Mouse (Mus musculus): ENCODE data around the gene Endou. TPM values are rescaled to one million over a fixed set of nuclear protein-coding genes. Genes with fewer than 3 reads are reported as not detected.

Endou gene
- under 1 TPM; 0.49 to 0.60 TPM for total RNA-seq (2021)
- long read RNA-seq, experiment 1, result 0 reads
- long read RNA-seq, experiment 2, result 0 reads

DNA sequence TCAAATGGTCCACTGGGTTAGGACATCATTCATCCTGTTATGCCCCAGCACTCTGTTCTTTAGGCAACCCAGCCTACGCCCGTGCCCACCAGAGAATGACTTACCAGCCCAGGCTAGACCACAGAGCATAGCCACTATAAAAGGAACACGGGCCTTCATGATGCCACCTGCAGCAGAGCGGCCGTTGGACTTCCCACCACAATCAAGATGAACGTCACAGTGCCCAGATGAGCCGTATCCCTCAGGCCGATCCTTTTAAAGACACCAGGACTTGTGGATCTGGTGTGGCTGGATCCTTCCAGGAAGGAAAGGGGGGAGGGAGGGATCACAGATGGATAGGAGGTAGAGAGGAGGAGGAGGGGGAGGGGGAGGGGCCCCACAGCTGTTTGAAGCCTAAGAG is at the start of gene Endou:
TSS of gene Endou (minus strand) at position 229 of the 400 bp plus-strand sequence.
- intact Hi-C loops (cut with DNase I; ENCODE audit: low total_unique reads), result no loop called here
- no peak for DNase-seq

DNA sequence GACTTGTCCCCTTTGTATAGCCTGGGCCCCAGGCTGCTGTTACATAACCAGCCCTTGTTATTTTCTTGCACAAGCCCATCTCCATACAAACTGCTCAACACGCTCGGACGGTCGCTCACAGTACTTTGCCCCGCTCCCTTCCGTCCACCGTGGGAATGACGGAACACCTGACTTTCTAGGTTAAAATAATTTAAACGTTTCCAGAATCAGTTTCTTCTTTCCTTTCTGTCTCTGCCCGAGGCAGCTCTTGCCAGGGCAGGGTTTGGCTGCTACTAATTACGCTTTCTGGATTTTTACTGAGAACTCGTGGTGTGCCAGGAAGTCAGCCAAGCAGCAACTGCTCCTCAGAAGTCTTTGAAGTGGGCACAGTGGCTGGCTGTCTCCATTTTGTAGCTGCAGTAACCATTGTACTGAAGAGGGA is 49.5 kb upstream of the Endou start:
- DNase-seq, result no peak
- intact Hi-C loops (cut with DNase I; ENCODE audit: low total_unique reads), result no loop called here

DNA sequence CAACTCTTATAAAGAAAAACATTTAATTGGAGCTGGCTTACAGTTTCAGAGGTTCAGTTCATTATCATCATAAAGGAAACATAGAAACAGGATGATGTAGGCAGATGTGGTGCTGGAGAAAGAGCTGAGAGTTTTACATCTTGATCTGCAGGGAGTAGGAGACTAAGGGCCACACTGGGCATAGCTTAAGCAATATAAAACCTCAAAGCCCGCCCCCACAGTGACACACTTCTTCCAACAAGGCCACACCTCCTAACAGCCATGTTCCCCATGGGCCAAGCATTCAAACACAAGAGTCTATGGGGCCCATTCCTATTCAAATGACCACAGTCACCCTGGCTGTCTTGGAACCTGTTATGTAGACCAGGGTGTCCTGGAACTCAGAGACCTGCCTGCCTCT is 48.4 kb upstream of the Endou start:
- intact Hi-C loops (cut with DNase I; ENCODE audit: low total_unique reads), result no loop called here
- DNase-seq, result no peak

DNA sequence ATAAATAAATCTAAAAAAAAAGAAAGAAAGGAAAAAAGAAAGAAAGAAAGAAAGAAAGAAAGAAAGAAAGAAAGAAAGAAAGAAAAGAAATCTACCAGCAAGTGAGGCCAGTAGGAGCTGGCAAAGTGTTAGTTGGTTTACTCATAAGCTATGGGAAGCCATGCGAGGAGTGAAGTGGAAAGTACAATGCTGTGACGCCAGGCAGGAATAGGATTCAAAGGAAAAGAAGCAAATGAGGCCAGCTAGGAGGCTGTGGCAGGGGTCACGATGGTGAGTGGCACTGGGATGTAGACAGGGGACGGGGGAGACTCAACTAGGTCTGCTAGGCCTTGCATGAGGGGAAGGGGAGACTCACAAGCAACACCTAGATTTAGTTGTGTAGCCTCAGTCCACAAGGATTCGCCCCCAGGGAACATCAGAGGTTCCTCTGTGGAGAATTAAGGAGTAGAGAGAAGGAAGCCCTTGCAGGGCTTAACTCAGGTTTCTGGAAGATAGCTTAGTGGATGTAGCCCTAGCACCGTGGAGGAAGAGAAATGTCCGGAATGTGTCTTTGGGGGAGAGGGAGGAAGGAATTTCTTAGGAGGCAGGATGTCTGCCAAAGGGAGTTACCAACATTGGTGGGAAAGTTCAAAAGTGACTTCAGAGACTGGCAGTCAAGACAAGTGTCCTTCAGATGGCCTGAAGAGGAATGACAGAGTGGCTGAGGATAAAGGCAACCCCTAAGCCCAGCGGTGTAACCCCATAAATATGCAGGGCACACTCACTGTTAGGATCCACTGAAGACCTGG is 47.4 kb upstream of the Endou start, which contains the start of gene Slc48a1:
TSS of gene Slc48a1 (plus strand) at position 210 of the 788 bp plus-strand sequence.
- no peak for DNase-seq
- intact Hi-C loops (cut with DNase I; ENCODE audit: low total_unique reads), result no loop called here

DNA sequence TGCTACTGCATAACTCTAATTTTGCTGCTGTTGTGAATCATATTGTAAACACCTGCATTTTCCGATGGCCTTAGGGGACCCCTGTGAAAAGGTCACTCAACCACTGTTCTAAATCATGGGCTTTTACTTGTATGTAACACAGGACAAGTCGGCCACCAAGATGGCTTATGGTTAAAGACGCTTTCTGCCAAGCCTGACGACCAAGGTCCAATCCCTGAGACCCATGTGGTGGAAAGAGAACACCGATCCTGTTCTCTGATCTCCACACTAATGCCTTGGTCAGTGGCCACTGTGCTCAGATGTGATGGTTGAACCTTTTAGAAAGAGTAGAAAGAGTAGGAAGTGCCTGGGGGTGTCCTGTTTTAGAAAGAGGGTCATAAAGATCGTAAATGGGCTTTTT is 45.8 kb upstream of the Endou start:
- intact Hi-C loops (cut with DNase I; ENCODE audit: low total_unique reads), result no loop called here
- DNase-seq, result no peak

DNA sequence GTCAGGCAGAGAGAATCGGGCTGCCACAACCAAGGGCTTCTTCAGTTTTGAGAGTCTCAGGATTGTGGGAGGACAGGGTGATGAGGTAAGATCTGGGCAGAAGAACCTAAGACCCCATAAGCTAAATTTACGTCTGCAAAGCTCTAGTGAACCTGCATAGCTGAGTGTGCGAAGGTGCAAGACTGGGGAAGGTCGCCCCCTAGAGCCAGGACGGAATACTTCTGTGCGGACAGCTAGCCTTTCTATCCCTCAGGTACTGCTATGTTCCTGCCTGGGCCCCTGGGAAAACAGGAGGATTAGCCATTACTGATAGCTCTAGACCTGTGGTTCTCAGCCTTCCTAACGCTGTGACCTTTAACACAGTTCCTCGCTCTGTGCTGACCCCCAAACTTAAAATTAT is 45.4 kb upstream of the Endou start:
- intact Hi-C loops (cut with DNase I; ENCODE audit: low total_unique reads), result no loop called here
- DNase-seq, result peak; percentile 73

DNA sequence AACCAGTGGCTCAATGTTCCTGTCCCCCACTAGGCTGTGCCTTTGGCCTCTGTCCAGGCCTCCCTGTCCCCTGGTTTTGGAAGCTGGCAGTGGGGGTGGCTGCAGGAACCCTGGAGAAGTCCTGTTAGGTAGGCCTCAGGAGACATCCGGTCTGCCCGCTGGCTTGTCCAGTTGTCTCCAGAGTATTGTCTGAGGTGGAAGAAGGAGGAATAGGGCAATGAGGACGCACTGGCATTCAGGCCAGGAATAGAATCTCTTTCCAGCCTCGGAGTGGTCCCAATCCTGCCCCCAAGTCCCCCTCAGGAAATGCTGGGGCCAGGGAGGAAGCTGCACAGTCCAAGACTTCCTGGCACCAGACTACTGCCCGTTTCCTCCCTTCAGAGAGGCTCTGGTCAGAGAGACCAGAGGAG is 42.8 kb upstream of the Endou start:
- no peak for DNase-seq
- intact Hi-C loops (cut with DNase I; ENCODE audit: low total_unique reads), result loop anchor here (2.0 kb wide), 1 partner anchor 55 kb away; no protein-coding TSS in a partner anchor

DNA sequence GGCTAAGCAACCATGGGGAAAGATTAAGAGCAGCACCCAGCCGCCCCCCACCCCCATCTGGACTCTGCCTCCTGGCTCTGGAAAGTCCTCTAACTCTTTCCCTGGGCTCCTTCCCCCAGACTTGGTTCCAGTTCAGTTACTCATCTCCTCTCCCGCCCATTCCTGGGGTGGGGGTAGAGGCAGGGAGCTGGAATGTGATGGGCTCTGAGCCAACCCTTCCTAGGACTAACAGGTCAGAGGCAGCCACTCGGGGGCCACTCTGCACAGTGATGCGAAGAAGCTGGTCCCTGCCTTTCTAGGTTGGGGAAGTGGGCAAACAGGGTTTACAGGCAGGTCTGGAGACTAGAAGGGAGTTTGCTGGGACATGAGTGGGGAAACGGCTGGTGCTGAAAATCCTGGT is 42.0 kb upstream of the Endou start:
- intact Hi-C loops (cut with DNase I; ENCODE audit: low total_unique reads), result no loop called here
- peak; percentile 73 for DNase-seq

DNA sequence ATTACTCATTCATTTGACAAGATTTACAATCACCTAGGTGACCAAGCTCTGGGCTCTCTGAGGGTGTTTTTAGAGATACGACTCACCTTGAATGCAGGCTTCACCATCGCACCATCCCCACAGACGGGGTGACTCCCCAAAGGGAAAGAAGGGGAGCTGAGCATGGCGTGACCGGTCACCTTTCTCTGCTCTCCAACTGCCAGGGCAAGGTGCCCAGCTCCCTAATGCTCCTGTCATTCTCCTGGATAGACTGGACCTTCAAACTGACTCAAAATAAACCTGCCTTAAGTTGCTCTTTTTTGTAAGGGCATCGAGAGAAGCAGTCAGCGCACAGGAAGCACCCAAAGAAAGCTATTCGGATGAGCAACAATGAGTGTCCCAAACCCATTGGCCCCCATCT is 39.1 kb upstream of the Endou start:
- intact Hi-C loops (cut with DNase I; ENCODE audit: low total_unique reads), result no loop called here
- DNase-seq, result no peak

DNA sequence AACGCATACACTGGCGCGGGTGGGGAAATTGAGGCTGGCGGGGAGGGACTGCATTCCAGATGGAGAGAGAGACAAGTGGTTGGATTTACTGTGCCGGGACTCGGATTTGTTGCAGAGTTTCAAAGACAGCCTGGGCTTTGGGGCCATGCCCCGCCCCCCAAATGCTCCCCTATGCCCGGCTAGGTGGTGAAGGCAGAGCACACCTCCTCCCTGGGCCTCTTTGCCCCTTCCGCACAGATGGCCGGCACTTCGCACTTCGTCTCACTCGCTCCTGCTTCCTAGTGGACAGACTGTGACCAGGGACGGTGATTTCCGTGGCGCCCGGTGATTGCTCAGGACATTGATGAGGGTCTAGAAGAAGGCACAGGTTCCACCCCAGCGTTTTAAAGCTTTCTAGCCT is 37.1 kb upstream of the Endou start:
- intact Hi-C loops (cut with DNase I; ENCODE audit: low total_unique reads), result no loop called here
- no peak for DNase-seq

DNA sequence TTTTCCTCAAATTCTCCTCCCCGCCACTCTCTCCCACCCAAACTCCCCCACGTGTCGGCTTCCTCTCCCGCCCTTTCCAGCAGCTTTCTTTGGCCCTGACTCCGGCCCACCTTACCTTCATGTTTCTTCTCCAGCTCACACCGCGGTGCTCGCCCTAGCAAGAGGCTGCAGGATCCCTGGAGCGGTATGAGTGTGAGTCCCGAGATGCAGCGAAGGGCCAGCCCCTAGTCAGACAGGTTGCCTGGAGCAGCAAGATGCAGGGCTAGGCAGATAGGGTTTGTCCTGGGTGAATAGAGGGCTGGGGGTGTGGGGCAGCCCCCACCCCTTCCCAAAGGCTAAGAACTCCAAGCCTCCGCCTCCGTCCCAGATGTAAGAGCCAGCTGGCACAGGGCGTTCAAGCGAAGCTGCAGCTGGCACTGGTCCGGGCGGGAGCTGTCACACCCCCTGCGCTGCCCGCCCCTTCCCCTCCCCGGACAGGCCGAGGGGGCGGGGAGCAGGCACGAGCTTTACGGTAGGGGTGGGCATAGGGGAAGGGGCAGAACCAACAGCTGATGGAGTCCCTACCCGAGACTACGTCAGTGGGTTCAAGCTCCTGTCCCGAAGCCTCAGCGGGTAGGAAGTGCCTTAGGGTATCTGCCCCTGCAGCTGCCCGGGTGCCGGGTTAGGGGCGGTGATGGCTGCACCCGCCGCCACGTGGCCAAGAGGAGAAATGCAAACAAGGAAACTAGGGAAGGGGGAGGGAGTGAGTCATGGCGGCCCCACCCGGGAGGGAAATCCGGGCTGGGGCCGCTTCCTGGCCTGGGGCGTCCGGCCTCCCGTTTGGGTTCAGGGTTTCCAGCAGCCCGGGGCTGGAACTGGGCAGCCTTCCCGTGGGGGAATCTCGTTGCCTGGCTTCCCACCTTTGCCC is 36.4 kb upstream of the Endou start, which contains the start of gene Rapgef3:
TSS of gene Rapgef3 (minus strand) at position 693 of the 907 bp plus-strand sequence.
- intact Hi-C loops (cut with DNase I; ENCODE audit: low total_unique reads), result no loop called here
- DNase-seq, result peak; percentile 85

DNA sequence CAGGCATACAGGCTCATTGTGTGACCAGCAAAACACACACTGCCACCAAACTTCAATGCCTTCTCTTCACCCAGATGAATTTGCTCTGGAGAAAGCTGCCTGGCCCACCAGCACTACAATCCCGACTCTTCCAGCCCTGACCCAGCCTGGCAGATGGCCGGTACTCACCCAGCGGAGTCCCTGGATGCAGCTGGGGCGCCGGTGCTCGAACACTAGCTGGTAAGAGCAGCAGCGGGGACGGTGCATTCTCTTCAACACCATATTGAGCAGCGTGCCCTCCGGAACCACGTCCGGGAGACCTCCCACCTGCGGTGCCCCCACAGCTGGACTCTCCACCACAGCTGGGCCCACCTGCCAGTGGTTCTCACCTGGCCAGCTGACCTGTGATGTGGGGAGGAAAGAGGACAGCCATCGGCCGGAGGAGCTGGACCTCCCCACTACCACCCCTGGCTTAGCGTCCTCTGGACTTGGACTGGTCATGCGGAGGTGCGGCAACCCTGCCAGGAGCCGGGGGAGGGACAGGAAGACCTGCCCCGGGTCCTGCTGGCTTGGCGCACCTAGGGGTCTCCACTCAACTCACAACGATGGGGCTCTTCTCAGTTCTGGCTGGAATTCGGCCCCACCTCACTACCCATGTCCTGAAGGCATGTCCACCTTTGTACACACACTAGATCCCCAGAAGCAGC is 35.6 kb upstream of the Endou start:
- no peak for DNase-seq
- intact Hi-C loops (cut with DNase I; ENCODE audit: low total_unique reads), result no loop called here

DNA sequence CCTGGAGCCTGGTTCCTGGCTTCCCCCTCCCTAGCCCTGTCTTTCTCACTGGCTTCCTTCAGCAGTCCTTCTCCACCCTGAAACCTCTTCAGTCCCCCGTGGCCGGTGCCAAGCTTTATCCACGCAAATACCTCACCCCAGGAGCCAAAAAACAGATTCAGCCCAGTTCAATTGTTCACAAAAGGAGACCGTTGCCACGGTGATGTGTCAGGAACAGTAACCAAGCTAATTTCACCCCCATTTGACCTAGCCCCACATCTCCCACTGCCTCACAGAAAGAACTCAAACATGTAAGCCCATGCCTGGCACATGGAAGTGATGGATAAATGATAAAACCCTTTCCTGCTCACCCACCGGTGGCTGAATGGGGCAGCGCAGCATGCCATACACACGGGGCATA is 35.1 kb upstream of the Endou start:
- no peak for DNase-seq
- intact Hi-C loops (cut with DNase I; ENCODE audit: low total_unique reads), result no loop called here

DNA sequence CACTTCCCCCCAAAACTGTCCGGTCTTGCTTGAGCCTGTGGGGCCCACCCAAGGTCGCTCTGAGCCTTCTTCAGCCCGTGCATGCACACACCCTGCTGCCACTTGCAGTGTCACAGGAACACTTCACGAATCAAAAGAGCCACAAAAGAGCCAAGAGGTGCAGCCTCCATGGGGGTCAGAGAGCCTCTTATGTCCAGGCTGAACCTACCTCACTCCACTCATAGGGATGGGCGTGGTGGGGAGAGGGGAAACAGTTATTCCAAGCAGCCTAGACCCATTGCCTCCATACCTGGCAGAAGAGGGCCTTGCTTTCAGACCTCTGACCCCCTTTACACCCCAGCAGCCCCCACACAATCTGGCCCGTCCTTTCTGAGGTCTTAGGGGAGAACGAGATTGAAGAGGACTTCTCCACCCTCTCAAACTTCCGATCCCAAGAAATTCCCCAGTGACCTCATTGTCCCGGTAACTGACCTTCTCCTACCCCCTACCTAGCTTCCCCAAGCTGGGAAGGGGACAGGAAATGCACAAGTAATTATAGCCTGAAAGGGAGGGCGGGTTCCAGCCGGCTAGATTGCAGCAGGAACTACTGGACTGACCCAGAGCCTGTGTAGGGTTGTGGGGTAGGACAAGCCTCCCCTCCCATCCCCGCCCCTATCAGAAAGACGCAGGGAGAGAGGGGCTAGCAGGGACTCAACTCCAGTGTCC is 34.1 kb upstream of the Endou start:
- no peak for DNase-seq
- intact Hi-C loops (cut with DNase I; ENCODE audit: low total_unique reads), result no loop called here

DNA sequence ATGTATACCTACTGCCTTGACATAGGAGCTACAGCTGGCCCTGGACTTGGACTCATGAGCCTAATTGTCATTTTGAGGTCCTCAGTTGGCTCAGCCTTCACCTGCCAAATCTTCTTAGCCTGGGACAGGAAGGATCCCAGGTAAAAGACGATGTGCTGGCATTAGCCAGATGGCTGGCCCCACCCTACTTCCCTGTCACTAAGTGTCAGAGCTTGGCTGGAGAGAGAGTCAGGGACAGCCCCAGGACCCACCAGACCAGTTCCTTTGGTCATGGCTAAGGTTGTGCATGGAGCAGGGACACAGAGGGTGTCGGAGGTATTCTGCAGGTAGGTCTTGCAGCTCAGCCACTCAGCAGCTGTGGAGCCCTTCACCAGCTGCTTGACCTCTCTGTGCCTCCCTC is 33.4 kb upstream of the Endou start:
- intact Hi-C loops (cut with DNase I; ENCODE audit: low total_unique reads), result no loop called here
- DNase-seq, result no peak

DNA sequence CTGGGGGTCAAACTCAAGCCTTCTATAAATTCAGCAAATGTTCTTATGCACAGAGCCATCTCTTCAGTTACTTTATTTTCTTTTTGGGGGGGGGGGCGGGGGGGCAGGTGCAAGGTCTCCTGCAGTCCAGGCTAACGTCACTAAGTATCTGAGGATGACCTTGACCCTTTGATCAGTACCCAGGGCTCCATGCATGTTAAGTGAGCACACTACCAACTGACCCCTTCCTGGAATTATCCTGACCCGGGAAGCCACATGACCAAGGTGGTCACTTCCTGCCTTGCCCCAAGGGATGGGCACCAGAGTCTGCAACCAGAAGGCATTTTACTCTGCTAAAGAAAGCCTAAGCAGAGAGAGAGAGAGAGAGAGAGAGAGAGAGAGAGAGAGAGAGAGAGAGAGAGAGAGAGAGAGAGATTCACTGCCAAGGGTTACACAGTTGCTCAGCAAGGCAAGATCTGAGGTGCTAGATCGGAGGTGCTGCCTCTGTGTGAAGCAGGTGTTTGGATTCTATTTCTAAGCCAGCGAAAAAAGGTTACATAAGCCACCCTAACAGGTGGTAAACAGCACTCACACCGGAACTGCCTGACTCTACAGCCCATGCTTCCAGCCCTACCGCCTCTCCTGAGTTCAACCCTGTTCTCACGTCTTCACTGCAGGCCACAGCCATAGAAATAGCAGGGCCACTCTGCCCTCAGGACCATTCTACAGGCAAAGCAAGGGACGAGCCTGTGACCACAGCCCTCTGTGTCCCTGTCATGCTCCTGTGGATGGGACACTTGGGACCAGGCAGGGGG is 32.3 kb upstream of the Endou start:
- intact Hi-C loops (cut with DNase I; ENCODE audit: low total_unique reads), result no loop called here

DNA sequence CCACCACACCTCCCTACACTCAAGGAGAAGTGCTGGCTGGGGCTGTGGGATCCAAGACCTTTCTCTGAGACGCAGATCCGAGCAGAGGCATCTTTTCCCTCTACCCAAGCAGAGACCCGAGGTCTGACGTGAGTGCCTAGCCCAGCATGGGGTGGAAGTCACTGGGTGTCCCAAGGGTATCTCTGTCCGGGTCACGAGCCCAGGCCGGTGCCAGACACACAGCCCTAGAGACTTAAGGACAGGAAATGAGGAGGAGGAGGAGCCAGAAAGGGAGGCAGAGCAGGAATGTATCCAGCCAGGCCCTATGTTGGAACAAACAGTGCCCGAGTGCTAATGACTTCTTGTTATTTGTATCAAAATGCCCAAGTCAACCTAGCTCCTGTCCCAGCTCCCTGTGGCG is 31.6 kb upstream of the Endou start:
- DNase-seq, result no peak
- intact Hi-C loops (cut with DNase I; ENCODE audit: low total_unique reads), result no loop called here

More for the DNA sequence above, 32.3 kb upstream of the Endou start:
- DNase-seq, result no peak

DNA sequence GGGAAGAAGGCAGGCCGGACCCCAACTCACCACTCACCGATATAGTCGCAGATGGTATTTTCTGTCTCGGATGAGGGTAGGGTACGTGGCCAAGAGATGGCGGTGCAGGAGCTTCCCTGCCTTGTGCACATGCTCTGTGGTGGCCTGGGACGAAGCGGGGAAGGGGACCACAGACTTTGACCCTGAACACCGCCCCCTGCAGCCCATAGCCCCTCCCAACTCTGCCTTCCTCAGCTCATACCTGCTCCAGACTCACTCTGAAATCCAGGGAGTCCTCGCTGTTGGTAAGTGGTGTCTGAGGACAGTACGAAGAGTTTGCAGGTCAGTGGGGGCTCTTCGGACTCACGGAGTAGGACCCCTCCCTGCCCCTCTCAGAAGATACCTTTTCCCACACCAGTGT is 30.3 kb upstream of the Endou start:
- no peak for DNase-seq
- intact Hi-C loops (cut with DNase I; ENCODE audit: low total_unique reads), result no loop called here

DNA sequence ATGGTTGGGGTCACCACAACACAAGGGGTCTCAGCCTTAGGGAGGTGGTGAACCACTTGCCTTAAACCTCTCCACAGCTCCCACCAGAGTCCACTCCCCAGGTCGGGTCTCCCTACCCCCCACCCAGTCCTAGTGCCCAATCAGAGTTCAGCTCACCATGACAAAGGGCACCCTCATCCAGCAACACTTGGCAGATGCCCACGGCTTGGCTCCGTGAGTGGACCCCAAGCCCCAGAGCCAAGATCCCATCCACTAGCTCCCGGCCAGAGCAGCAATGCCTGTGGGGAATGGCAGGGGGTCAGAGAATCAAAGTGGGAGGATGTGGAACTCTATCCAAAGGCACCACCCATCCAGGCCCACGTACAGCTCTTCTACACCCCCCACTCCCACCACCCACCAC is 29.8 kb upstream of the Endou start:
- intact Hi-C loops (cut with DNase I; ENCODE audit: low total_unique reads), result no loop called here
- DNase-seq, result no peak
